Mouse (Mus musculus) limb, embryonic 13.5 days (tissue): ENCODE data around the gene Klf12. TPM values are rescaled to one million over a fixed set of nuclear protein-coding genes. Genes with fewer than 3 reads are reported as not detected.

Source experiments
- ATAC-seq: fragments of 200-750 bp; cut with Nextera tagmentation; 2 replicates; pipeline ENCODE4 v1.8.0; 2017; ENCODE audit warnings: low read depth, moderate number of reproducible peaks, moderate TSS enrichment; ENCODE audit not compliant: low FRiP score
- H3K27ac ChIP-seq: fragments of 300-500 bp; sonication (generic); 2 replicates; pipeline ENCODE4 v1.5.1; 2015; ENCODE audit warnings: inconsistent platforms, mild to moderate bottlenecking, moderate library complexity
- H3K27me3 ChIP-seq: fragments of 300-500 bp; sonication (generic); 2 replicates; pipeline ENCODE4 v1.6.1; 2015; ENCODE audit warnings: mild to moderate bottlenecking, inconsistent platforms
- H3K36me3 ChIP-seq: fragments of 300-500 bp; sonication (generic); 2 replicates; pipeline ENCODE4 v1.6.1; 2015; ENCODE audit warnings: inconsistent platforms, mild to moderate bottlenecking, moderate library complexity
- H3K4me1 ChIP-seq: fragments of 300-500 bp; sonication (generic); 2 replicates; pipeline ENCODE4 v1.6.1; 2015; ENCODE audit warnings: inconsistent platforms
- H3K4me2 ChIP-seq: fragments of 300-500 bp; sonication (generic); replicated peaks from 2 replicates; pipeline ENCODE4 v1.6.1; 2015; ENCODE audit warnings: inconsistent platforms, mild to moderate bottlenecking, moderate library complexity
- H3K4me3 ChIP-seq: fragments of 300-500 bp; sonication (generic); 2 replicates; pipeline ENCODE4 v1.5.1; 2015; ENCODE audit warnings: moderate library complexity, mild to moderate bottlenecking, inconsistent platforms
- H3K9ac ChIP-seq: fragments of 300-500 bp; sonication (generic); 2 replicates; pipeline ENCODE4 v1.6.1; 2015; ENCODE audit warnings: mild to moderate bottlenecking, inconsistent platforms
- H3K9me3 ChIP-seq: fragments of 300-500 bp; sonication (generic); 2 replicates; pipeline ENCODE4 v1.6.1; 2016; ENCODE audit warnings: inconsistent platforms
- WGBS: fragments of 180-500 bp; shearing (Covaris S2); methylation state at CpG from one replicate; pipeline ENCODE4 v1.1.7; 2015; 5-methylcytosine and 5-hydroxymethylcytosine counted together
- polyA plus RNA-seq: library from polyadenylated mRNA; unstranded; fragments of >200 nt; fragmentation: Nextera tagmentation; extraction: Ambion mirVana; gene quantifications from 2 replicates; pipeline ENCODE4 v1.2.1, GENCODE M21; 2015

Gene Klf12
- polyA plus RNA-seq, 1 experiment from 2014 or later, result 40.5 TPM

DNA sequence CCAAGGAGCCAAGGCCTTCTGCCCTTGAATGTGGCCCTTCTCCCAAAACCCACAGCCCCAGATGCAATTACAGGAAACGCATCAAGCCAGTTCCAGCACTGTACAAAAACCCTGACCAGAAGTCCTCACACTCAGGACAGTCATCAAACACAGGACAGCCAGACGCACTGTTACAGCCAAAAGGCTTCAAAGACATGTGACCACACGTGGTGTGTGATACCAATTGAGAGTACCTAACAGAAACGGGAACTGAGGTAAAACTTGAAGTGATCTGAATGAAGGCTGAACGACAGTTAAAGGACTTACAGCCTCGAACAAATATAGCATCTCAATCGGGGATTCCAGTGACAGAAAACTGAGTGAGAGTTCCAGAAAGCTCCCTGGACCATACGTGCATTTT is 87.3 kb downstream of the Klf12 start:
- Histone ChIP-seq H3K9ac (no peak overlapping the region), H3K27me3 (no peaks in the 10 kb centered on the region), H3K4me3 (no peak overlapping the region), H3K36me3 (peaks cover 11% of the 10 kb centered on the region), H3K4me2 (no peak overlapping the region), H3K4me1 (peaks cover 12% of the 10 kb centered on the region), H3K9me3 (no peaks in the 10 kb centered on the region), H3K27ac (no peak overlapping the region)
- ATAC-seq, result no peak
- 92% methylated on average over 8 of the region's 8 CpGs for WGBS

- no peak overlapping the region for H3K27ac ChIP-seq
- H3K4me3 ChIP-seq, result no peak overlapping the region
- WGBS, result 77% methylated on average over 11 of the region's 11 CpGs
- no peaks in the 10 kb centered on the region for H3K27me3 ChIP-seq
- no peaks in the 10 kb centered on the region for H3K9me3 ChIP-seq
- no peak for ATAC-seq
- H3K36me3 ChIP-seq, result no peaks in the 10 kb centered on the region
- peaks cover 4% of the 10 kb centered on the region; the same call in 1 of the 2 replicates for H3K4me1 ChIP-seq
- H3K9ac ChIP-seq, result no peak overlapping the region
- no peak overlapping the region for H3K4me2 ChIP-seq
Measured at GRCm38 (mm10) chr14:100189490-100190197, 94.8 kb downstream of the Klf12 start.

DNA sequence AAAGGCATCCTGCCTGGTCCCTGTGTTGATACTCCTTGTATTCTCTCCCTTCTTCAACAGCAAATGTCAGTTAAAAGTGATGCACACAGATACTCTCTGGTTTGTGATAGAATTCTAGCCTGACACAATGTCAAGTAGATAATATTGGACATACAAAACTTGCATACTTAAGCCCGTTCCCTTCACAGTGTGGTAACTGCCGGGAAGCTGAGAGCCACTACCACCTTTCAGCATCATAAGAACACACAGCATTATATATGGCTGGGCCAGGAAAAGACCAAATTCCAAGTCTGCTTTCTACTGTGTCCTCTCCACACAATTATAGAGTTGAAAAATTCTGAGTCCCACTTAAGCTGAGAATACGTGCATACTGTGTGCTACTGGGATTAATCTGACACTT is 97.1 kb downstream of the Klf12 start:
- Histone ChIP-seq H3K4me1 (peaks cover 4% of the 10 kb centered on the region; the same call in 1 of the 2 replicates), H3K36me3 (no peaks in the 10 kb centered on the region), H3K4me3 (no peak overlapping the region), H3K27me3 (no peaks in the 10 kb centered on the region), H3K9ac (no peak overlapping the region), H3K9me3 (no peaks in the 10 kb centered on the region), H3K4me2 (no peak overlapping the region), H3K27ac (no peak overlapping the region)
- WGBS, result 83% methylated on average over 3 of the region's 3 CpGs
- no peak for ATAC-seq

DNA sequence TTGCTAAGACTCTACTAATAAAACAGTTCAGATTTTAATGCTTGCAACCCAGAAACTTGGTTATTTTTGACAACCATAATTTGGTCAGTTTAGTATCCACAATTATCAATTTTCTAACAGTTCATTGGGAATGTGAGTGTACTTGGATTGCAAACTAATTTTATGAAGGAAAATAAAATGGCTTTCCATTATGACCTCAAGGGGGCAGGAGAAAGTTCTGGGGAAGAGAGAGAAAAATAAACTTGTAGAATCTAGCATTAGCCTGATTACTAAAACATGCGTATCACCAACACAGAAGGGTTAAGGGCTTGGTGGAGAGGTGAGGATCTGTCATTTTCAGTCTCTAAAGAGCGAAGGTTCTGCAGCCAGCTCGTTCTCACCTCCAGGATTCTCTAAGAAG is 106.7 kb downstream of the Klf12 start:
- Histone ChIP-seq H3K9ac (no peak overlapping the region), H3K9me3 (no peaks in the 10 kb centered on the region), H3K4me3 (no peak overlapping the region), H3K36me3 (no peaks in the 10 kb centered on the region), H3K4me1 (0 out of 2 replicates have a peak, but pooled peaks cover 7% of the 10 kb centered on the region), H3K27me3 (no peaks in the 10 kb centered on the region), H3K4me2 (no peak overlapping the region), H3K27ac (no peak overlapping the region)
- no peak for ATAC-seq
- WGBS, result 73% methylated on average over 3 of the region's 3 CpGs

DNA sequence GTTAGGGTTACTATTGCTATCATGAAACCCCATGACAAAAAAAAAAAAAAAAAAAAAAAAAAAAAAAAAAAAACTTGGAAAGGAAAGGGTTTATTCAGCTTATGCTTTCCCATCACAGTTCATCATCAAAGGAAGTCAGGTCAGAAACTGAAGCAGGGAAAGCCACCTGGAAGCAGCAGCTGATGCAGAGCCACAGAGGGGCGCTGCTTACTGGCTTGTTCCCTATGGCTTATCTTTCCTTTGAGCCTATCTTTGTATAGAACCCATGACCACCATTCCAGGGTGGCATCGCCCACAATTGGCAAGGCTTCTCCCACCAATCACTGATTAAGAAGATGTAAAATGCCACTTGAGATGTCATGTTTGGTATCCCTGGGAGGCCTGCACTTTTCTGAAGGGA is 119.4 kb downstream of the Klf12 start:
- 87% methylated on average over 2 of the region's 2 CpGs for WGBS
- no peak overlapping the region for H3K9ac ChIP-seq
- peaks cover 7% of the 10 kb centered on the region for H3K4me1 ChIP-seq
- no peak overlapping the region for H3K4me3 ChIP-seq
- H3K36me3 ChIP-seq, result no peaks in the 10 kb centered on the region; the same call in 1 of the 2 replicates
- no peak overlapping the region for H3K27ac ChIP-seq
- no peak overlapping the region for H3K4me2 ChIP-seq
- ATAC-seq, result no peak
- no peaks in the 10 kb centered on the region for H3K9me3 ChIP-seq
- no peaks in the 10 kb centered on the region for H3K27me3 ChIP-seq

- H3K4me3 ChIP-seq, result no peak overlapping the region
- no peak for ATAC-seq
Measured at GRCm38 (mm10) chr14:100156639-100157038, 127.8 kb downstream of the Klf12 start.

DNA sequence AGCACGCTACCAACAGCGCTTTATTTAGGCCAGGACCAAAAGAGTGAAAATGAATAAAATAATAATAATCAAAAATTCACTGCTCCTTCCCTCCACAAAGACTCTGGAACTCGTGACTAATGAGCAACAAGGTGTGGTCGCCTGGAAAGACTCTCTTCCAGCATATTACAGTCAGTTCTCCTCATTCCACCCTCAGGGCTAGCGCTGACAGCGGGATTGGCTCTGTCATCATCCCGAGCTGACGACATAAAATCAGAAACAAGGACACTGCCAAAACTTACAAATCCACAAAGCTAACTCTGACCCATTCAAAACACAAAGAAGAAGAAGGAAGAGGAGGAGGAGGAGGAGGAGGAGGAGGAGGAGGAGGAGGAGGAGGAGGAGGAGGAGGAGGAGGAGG is 136.8 kb downstream of the Klf12 start:
- Histone ChIP-seq H3K9me3 (no peaks in the 10 kb centered on the region; the same call in 1 of the 2 replicates), H3K27me3 (no peaks in the 10 kb centered on the region), H3K9ac (no peak overlapping the region), H3K4me1 (no peaks in the 10 kb centered on the region), H3K4me2 (no peak overlapping the region), H3K27ac (no peak overlapping the region), H3K4me3 (no peak overlapping the region), H3K36me3 (peaks cover 26% of the 10 kb centered on the region)
- ATAC-seq, result no peak
- 85% methylated on average over 8 of the region's 8 CpGs for WGBS

More at GRCm38 (mm10) chr14:100156639-100157038, 127.8 kb downstream of the Klf12 start:
- Histone ChIP-seq H3K4me1 (no peaks in the 10 kb centered on the region), H3K27me3 (no peaks in the 10 kb centered on the region), H3K4me2 (no peak overlapping the region), H3K36me3 (no peaks in the 10 kb centered on the region), H3K9me3 (no peaks in the 10 kb centered on the region), H3K9ac (no peak overlapping the region), H3K27ac (no peak overlapping the region)

- Histone ChIP-seq H3K9me3 (no peaks in the 10 kb centered on the region), H3K27ac (no peak overlapping the region), H3K36me3 (peaks cover 25% of the 10 kb centered on the region), H3K4me2 (no peak overlapping the region), H3K4me1 (no peaks in the 10 kb centered on the region), H3K4me3 (no peak overlapping the region), H3K9ac (no peak overlapping the region), H3K27me3 (no peaks in the 10 kb centered on the region)
- WGBS, result 95% methylated on average over 1 of the region's 1 CpGs
- no peak for ATAC-seq
Measured at GRCm38 (mm10) chr14:100140370-100140769, 144.1 kb downstream of the Klf12 start.

DNA sequence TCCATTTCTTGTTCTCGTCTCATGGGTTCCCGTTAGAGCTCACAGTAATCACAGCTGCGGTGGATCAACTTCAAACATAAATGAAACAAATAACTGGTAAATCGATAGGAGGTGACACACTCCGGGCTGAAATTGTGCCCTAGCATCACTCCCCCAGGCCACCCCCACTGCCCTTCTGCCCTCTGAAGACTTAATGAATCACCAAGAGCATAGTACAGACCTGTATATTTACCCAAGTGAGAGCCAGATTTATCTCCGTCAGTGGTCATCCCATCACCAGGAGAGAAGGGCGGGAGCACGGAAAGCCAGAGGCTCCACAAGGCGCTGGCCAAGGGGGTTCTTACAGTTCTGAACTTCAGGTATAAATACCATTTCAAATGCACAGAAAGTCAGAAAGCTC is 150.2 kb downstream of the Klf12 start:
- H3K9me3 ChIP-seq, result no peaks in the 10 kb centered on the region
- H3K4me1 ChIP-seq, result no peaks in the 10 kb centered on the region
- H3K4me2 ChIP-seq, result no peak overlapping the region
- H3K36me3 ChIP-seq, result 0 out of 2 replicates have a peak, but pooled peaks cover 8% of the 10 kb centered on the region
- no peak overlapping the region for H3K27ac ChIP-seq
- ATAC-seq, result no peak
- 68% methylated on average over 9 of the region's 9 CpGs for WGBS
- H3K27me3 ChIP-seq, result no peaks in the 10 kb centered on the region
- no peak overlapping the region for H3K4me3 ChIP-seq
- no peak overlapping the region for H3K9ac ChIP-seq

GRCm38 (mm10) chr14:100132479-100132878 is 152.0 kb downstream of the Klf12 start:
- no peak overlapping the region for H3K4me2 ChIP-seq
- H3K27ac ChIP-seq, result no peak overlapping the region
- H3K4me1 ChIP-seq, result no peaks in the 10 kb centered on the region
- no peaks in the 10 kb centered on the region for H3K27me3 ChIP-seq
- WGBS, result 81% methylated on average over 4 of the region's 4 CpGs
- no peaks in the 10 kb centered on the region for H3K36me3 ChIP-seq
- no peak overlapping the region for H3K9ac ChIP-seq
- no peak for ATAC-seq
- no peaks in the 10 kb centered on the region for H3K9me3 ChIP-seq
- H3K4me3 ChIP-seq, result no peak overlapping the region

GRCm38 (mm10) chr14:100126126-100126525 is 158.4 kb downstream of the Klf12 start:
- Histone ChIP-seq H3K4me2 (no peak overlapping the region), H3K4me1 (no peaks in the 10 kb centered on the region), H3K9me3 (no peaks in the 10 kb centered on the region), H3K27ac (no peak overlapping the region), H3K36me3 (no peaks in the 10 kb centered on the region), H3K27me3 (no peaks in the 10 kb centered on the region), H3K4me3 (no peak overlapping the region), H3K9ac (no peak overlapping the region)
- 88% methylated on average over 6 of the region's 6 CpGs for WGBS
- no peak for ATAC-seq

- no peaks in the 10 kb centered on the region for H3K36me3 ChIP-seq
- no peak overlapping the region for H3K27ac ChIP-seq
- no peaks in the 10 kb centered on the region for H3K27me3 ChIP-seq
- H3K4me3 ChIP-seq, result no peak overlapping the region
- no peak overlapping the region for H3K4me2 ChIP-seq
- 95% methylated on average over 4 of the region's 4 CpGs for WGBS
- no peaks in the 10 kb centered on the region for H3K4me1 ChIP-seq
- no peaks in the 10 kb centered on the region for H3K9me3 ChIP-seq
- ATAC-seq, result no peak
- H3K9ac ChIP-seq, result no peak overlapping the region
Measured at GRCm38 (mm10) chr14:100121075-100121474, 163.4 kb downstream of the Klf12 start.

- no peak overlapping the region for H3K4me2 ChIP-seq
- H3K4me1 ChIP-seq, result no peaks in the 10 kb centered on the region
- no peak overlapping the region for H3K9ac ChIP-seq
- no peak overlapping the region for H3K4me3 ChIP-seq
- 81% methylated on average over 3 of the region's 3 CpGs for WGBS
- H3K27me3 ChIP-seq, result no peaks in the 10 kb centered on the region
- no peak overlapping the region for H3K27ac ChIP-seq
- H3K36me3 ChIP-seq, result no peaks in the 10 kb centered on the region
- no peak for ATAC-seq
- no peaks in the 10 kb centered on the region for H3K9me3 ChIP-seq
Measured at GRCm38 (mm10) chr14:100119866-100120265, 164.6 kb downstream of the Klf12 start.
